Mouse (Mus musculus): Measurements from ENCODE around the gene Gm9736. TPM values are rescaled to one million over a fixed set of nuclear protein-coding genes. Genes with fewer than 3 reads are reported as not detected.
A peak's percentile ranks its signal among the peaks of the same experiment; 100 is the strongest.

Gene Gm9736
- polyA plus RNA-seq, 1 experiment from 2014 or later = not detected

DNA sequence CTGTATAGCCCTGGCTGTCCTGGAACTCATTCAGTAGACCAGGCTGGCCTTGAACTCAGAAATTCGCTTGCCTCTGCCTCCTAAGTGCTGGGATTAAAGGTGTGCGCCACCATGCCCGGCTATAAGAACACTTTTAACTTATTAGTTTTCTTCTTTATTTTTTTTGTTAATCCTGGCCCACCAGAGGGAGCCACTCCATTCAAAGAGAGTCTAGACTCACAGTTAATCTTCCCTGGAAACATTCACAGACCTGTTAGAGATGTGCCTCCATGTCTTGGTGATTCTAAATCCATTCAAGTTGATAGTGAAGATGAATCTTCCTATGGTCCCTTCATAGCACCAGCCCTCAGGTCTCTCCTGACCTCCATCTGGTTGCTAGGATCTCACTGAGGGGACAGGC is 41.3 kb downstream of the Gm9736 start:
- Histone ChIP-seq H3K4me1 (replicated peaks; ENCODE audit: control insufficient read depth, insufficient read depth) (no peaks in the 10 kb centered on the region), H3K36me3 (ENCODE audit: control insufficient read depth, insufficient read depth, low read length) (no peaks in the 10 kb centered on the region), H3K4me3 (ENCODE audit: low read depth, low read length) (no peak overlapping the region), H3K27ac (replicated peaks) (no peak overlapping the region), H3K4me2 (replicated peaks; ENCODE audit: low read depth) (no peak overlapping the region), H3K27me3 (ENCODE audit: control insufficient read depth, insufficient read depth, low read length) (no peaks in the 10 kb centered on the region), H3K9me3 (ENCODE audit: control insufficient read depth, low read length) (no peaks in the 10 kb centered on the region), H3K9ac (ENCODE audit: low read length) (no peak overlapping the region)
- no peak for TF ChIP-seq EP300 (optimal IDR thresholded peaks at IDR 0.05)
- TF ChIP-seq CTCF (IDR thresholded peaks at IDR 0.05; ENCODE audit: low read depth) = peak; percentile 37
- DNase-seq (ENCODE audit: low spot score) = no peak
- ATAC-seq (ENCODE audit: low FRiP score, low TSS enrichment) = no peak
- WGBS = 58% methylated on average over 3 of the region's 3 CpGs

DNA sequence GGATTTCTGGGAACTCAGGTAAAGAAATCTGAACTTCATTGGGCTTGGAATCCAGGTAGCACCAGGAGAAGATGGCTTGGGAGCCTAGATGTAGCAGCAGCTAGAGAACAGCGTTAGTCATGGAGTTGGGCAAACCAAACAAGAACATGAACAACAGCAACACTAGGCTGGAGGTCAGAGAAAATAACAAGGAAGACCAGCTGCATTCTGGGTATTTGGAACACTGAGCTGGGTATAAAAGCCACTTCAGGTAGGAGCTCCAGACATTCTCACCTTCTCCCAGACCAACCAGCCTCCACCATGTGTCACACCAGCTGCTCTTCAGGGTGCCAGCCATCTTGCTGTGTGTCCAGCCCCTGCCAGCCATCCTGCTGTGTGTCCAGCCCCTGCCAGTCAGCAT is 44.8 kb downstream of the Gm9736 start, which contains the start of gene Gm10272:
Gm10272 (plus strand) TSS at position 301 of the 400 bp plus-strand sequence.
- no peak for TF ChIP-seq EP300 (optimal IDR thresholded peaks at IDR 0.05)
- no peak for TF ChIP-seq CTCF (IDR thresholded peaks at IDR 0.05; ENCODE audit: low read depth)
- ATAC-seq (ENCODE audit: low FRiP score, low TSS enrichment) = no peak
- WGBS = 100% methylated on average over 1 of the region's 1 CpGs
- no peaks in the 10 kb centered on the region for H3K9me3 ChIP-seq (ENCODE audit: control insufficient read depth, low read length)
- no peak within 1 kb of the TSS for H3K4me3 ChIP-seq (ENCODE audit: low read depth, low read length)
- H3K4me1 ChIP-seq (replicated peaks; ENCODE audit: control insufficient read depth, insufficient read depth) = no peaks in the 10 kb centered on the region
- no peak within 1 kb of the TSS for H3K4me2 ChIP-seq (replicated peaks; ENCODE audit: low read depth)
- no peak within 1 kb of the TSS for H3K27ac ChIP-seq (replicated peaks)
- H3K36me3 ChIP-seq (ENCODE audit: control insufficient read depth, insufficient read depth, low read length) = no peaks in the 10 kb centered on the region
- DNase-seq (ENCODE audit: low spot score) = no peak
- H3K27me3 ChIP-seq (ENCODE audit: control insufficient read depth, insufficient read depth, low read length) = no peaks in the 10 kb centered on the region
- H3K9ac ChIP-seq (ENCODE audit: low read length) = no peak within 1 kb of the TSS

Other genes with a start within 250 kb of the Gm9736 start
- 25.2 and 28.8 TPM in 2 replicates for gene Fam207a, start 235.6 kb downstream of the Gm9736 start, polyA plus RNA-seq (2015; fragmentation: Nextera tagmentation; extraction: Ambion mirVana)
- 1.3 TPM in 2 replicates for gene Itgb2, start 221.1 kb downstream of the Gm9736 start, polyA plus RNA-seq (2015; fragmentation: Nextera tagmentation; extraction: Ambion mirVana)
- 278 and 317 TPM in 2 replicates for gene Pttg1ip, start 169.6 kb downstream of the Gm9736 start, polyA plus RNA-seq (2015; fragmentation: Nextera tagmentation; extraction: Ambion mirVana)
- gene Sumo3, start 145.3 kb downstream of the Gm9736 start, polyA plus RNA-seq (2015; fragmentation: Nextera tagmentation; extraction: Ambion mirVana) = 232 and 239 TPM in 2 replicates
- 12.6 and 17.3 TPM in 2 replicates for gene Gm49325, start 145.2 kb downstream of the Gm9736 start, polyA plus RNA-seq (2015; fragmentation: Nextera tagmentation; extraction: Ambion mirVana)
- gene Ube2g2, start 129.1 kb downstream of the Gm9736 start, polyA plus RNA-seq (2015; fragmentation: Nextera tagmentation; extraction: Ambion mirVana) = 53.8 and 54.5 TPM in 2 replicates
- 0.67 and 0.74 TPM in 2 replicates for gene Tspear, start 64.8 kb downstream of the Gm9736 start, polyA plus RNA-seq (2015; fragmentation: Nextera tagmentation; extraction: Ambion mirVana)
- gene Gm19402, start 60.6 kb downstream of the Gm9736 start, polyA plus RNA-seq (2015; fragmentation: Nextera tagmentation; extraction: Ambion mirVana) = not detected in 2 replicates
- not detected in 2 replicates for gene Gm9508, start 54.1 kb downstream of the Gm9736 start, polyA plus RNA-seq (2015; fragmentation: Nextera tagmentation; extraction: Ambion mirVana)
- gene Gm10272, start 44.7 kb downstream of the Gm9736 start, polyA plus RNA-seq (2015; fragmentation: Nextera tagmentation; extraction: Ambion mirVana) = not detected in 2 replicates
- 0.18 TPM in 1 of 2 replicates, not detected in the other for gene Gm10024, start 39.9 kb downstream of the Gm9736 start, polyA plus RNA-seq (2015; fragmentation: Nextera tagmentation; extraction: Ambion mirVana)
- gene Gm10142, start 35.5 kb downstream of the Gm9736 start, polyA plus RNA-seq (2015; fragmentation: Nextera tagmentation; extraction: Ambion mirVana) = 0.56 and 0.64 TPM in 2 replicates
- 3.2 and 4.5 TPM in 2 replicates for gene Krtap12-1, start 30.8 kb downstream of the Gm9736 start, polyA plus RNA-seq (2015; fragmentation: Nextera tagmentation; extraction: Ambion mirVana)
- gene Gm10100, start 24.9 kb downstream of the Gm9736 start, polyA plus RNA-seq (2015; fragmentation: Nextera tagmentation; extraction: Ambion mirVana) = not detected in 2 replicates
- not detected in 2 replicates for gene Gm18596, start 8.7 kb downstream of the Gm9736 start, polyA plus RNA-seq (2015; fragmentation: Nextera tagmentation; extraction: Ambion mirVana)
- not detected in 2 replicates for gene Gm3233, start 8.3 kb upstream of the Gm9736 start, polyA plus RNA-seq (2015; fragmentation: Nextera tagmentation; extraction: Ambion mirVana)
- gene Gm3238, start 20.0 kb upstream of the Gm9736 start, polyA plus RNA-seq (2015; fragmentation: Nextera tagmentation; extraction: Ambion mirVana) = not detected in 2 replicates
- not detected in 2 replicates for gene Gm7138, start 25.6 kb upstream of the Gm9736 start, polyA plus RNA-seq (2015; fragmentation: Nextera tagmentation; extraction: Ambion mirVana)
- gene Gm3250, start 31.2 kb upstream of the Gm9736 start, polyA plus RNA-seq (2015; fragmentation: Nextera tagmentation; extraction: Ambion mirVana) = not detected in 2 replicates
- not detected in 2 replicates for gene Gm7137, start 36.8 kb upstream of the Gm9736 start, polyA plus RNA-seq (2015; fragmentation: Nextera tagmentation; extraction: Ambion mirVana)
- not detected in 2 replicates for gene Gm9639, start 43.7 kb upstream of the Gm9736 start, polyA plus RNA-seq (2015; fragmentation: Nextera tagmentation; extraction: Ambion mirVana)
- not detected in 2 replicates for gene Gm19668, start 47.8 kb upstream of the Gm9736 start, polyA plus RNA-seq (2015; fragmentation: Nextera tagmentation; extraction: Ambion mirVana)
- not detected in 2 replicates for gene Gm9507, start 60.5 kb upstream of the Gm9736 start, polyA plus RNA-seq (2015; fragmentation: Nextera tagmentation; extraction: Ambion mirVana)
- not detected in 2 replicates for gene Gm2696, start 63.3 kb upstream of the Gm9736 start, polyA plus RNA-seq (2015; fragmentation: Nextera tagmentation; extraction: Ambion mirVana)
- gene Krtap10-4, start 75.7 kb upstream of the Gm9736 start, polyA plus RNA-seq (2015; fragmentation: Nextera tagmentation; extraction: Ambion mirVana) = not detected in 2 replicates
- gene Krtap10-10, start 84.6 kb upstream of the Gm9736 start, polyA plus RNA-seq (2015; fragmentation: Nextera tagmentation; extraction: Ambion mirVana) = not detected in 2 replicates
- gene Gm36176, start 95.4 kb upstream of the Gm9736 start, polyA plus RNA-seq (2015; fragmentation: Nextera tagmentation; extraction: Ambion mirVana) = not detected in 2 replicates
- not detected in 2 replicates for gene Gm10318, start 101.5 kb upstream of the Gm9736 start, polyA plus RNA-seq (2015; fragmentation: Nextera tagmentation; extraction: Ambion mirVana)
- gene Gm3285, start 110.6 kb upstream of the Gm9736 start, polyA plus RNA-seq (2015; fragmentation: Nextera tagmentation; extraction: Ambion mirVana) = not detected in 2 replicates
- 3.3 and 3.6 TPM in 2 replicates for gene Lrrc3, start 151.2 kb upstream of the Gm9736 start, polyA plus RNA-seq (2015; fragmentation: Nextera tagmentation; extraction: Ambion mirVana)
- gene Trpm2, start 219.2 kb upstream of the Gm9736 start, polyA plus RNA-seq (2015; fragmentation: Nextera tagmentation; extraction: Ambion mirVana) = 0.61 and 0.85 TPM in 2 replicates
- 16.1 and 18.8 TPM in 2 replicates for gene 1810043G02Rik, start 227.2 kb upstream of the Gm9736 start, polyA plus RNA-seq (2015; fragmentation: Nextera tagmentation; extraction: Ambion mirVana)